Mouse (Mus musculus): ENCODE data around the gene Setd3.

- TF ChIP-seq POLR2A (IDR thresholded peaks at IDR 0.05; ENCODE audit: low read depth, low read length) (no peak), CTCF (IDR thresholded peaks at IDR 0.05; ENCODE audit: extremely low read depth, insufficient read depth, insufficient read length, insufficient replicate concordance) (no peak)
Observed at GRCm38 (mm10) chr12:108195761-108196160, 16.6 kb upstream of the Setd3 start.
